Mouse (Mus musculus) liver, embryonic 16.5 days (tissue): ENCODE measurements around the gene Epor. TPM values are rescaled to one million over a fixed set of nuclear protein-coding genes. Genes with fewer than 3 reads are reported as not detected.

Experiments used
- ATAC-seq: fragments of 200-750 bp; cut with Nextera tagmentation; 2 replicates; pipeline ENCODE4 v1.8.0; 2017; ENCODE audit warnings: low read depth, mild to moderate bottlenecking, moderate number of reproducible peaks, moderate library complexity
- H3K27ac ChIP-seq: fragments of 300-500 bp; sonication (generic); 2 replicates; pipeline ENCODE4 v1.5.1; 2014; ENCODE audit warnings: mild to moderate bottlenecking, low read length
- H3K27me3 ChIP-seq: fragments of 300-500 bp; sonication (generic); 2 replicates; pipeline ENCODE4 v1.6.1; 2014; ENCODE audit warnings: low read depth, low read length, mixed read lengths; ENCODE audit not compliant: control insufficient read depth, insufficient read depth
- H3K36me3 ChIP-seq: fragments of 300-500 bp; sonication (generic); 2 replicates; pipeline ENCODE4 v1.6.1; 2014; ENCODE audit warnings: mild to moderate bottlenecking; ENCODE audit not compliant: control insufficient read depth, insufficient read depth
- H3K4me1 ChIP-seq: fragments of 300-500 bp; sonication (generic); 2 replicates; pipeline ENCODE4 v1.6.1; 2014; ENCODE audit warnings: low read depth, low read length, mixed read lengths; ENCODE audit not compliant: control insufficient read depth
- H3K4me2 ChIP-seq: fragments of 300-500 bp; sonication (generic); 2 replicates; pipeline ENCODE4 v1.6.1; 2014; ENCODE audit warnings: low read depth, low read length, mixed read lengths
- H3K4me3 ChIP-seq: fragments of 300-500 bp; sonication (generic); 2 replicates; pipeline ENCODE4 v1.5.1; 2014; ENCODE audit warnings: low read depth, mild to moderate bottlenecking, low read length
- H3K9ac ChIP-seq: fragments of 300-500 bp; sonication (generic); 2 replicates; pipeline ENCODE4 v1.6.1; 2014; ENCODE audit warnings: low read depth, low read length
- H3K9me3 ChIP-seq: fragments of 300-500 bp; sonication (generic); replicated peaks from 2 replicates; pipeline ENCODE4 v1.6.1; 2016; ENCODE audit warnings: low read length; ENCODE audit not compliant: control insufficient read depth
- WGBS: fragments of 180-500 bp; shearing (Covaris S2); extraction: QIAGEN DNeasy Blood & Tissue Kit; methylation state at CpG from one replicate; pipeline ENCODE4 v1.1.7; 2014; ENCODE audit not compliant: insufficient replicate concordance; 5-methylcytosine and 5-hydroxymethylcytosine counted together
- polyA plus RNA-seq: library from polyadenylated mRNA; unstranded; fragments of >200 nt; fragmentation: Nextera tagmentation; extraction: Ambion mirVana; gene quantifications from 2 replicates; pipeline ENCODE4 v1.2.1, GENCODE M21; 2015

Gene Epor
- polyA plus RNA-seq, 1 experiment from 2014 or later, result 115 TPM

GRCm38 (mm10) chr9:21948790-21949189 is 14.5 kb downstream of the Epor start:
- no peaks in the 10 kb centered on the region for H3K36me3 ChIP-seq
- WGBS, result 55% methylated on average over 6 of the region's 6 CpGs
- H3K9ac ChIP-seq, result no peak overlapping the region
- peaks cover 4% of the 10 kb centered on the region; the same call in 1 of the 2 replicates for H3K4me1 ChIP-seq
- H3K27ac ChIP-seq, result no peak overlapping the region
- H3K27me3 ChIP-seq, result peaks cover 2% of the 10 kb centered on the region
- H3K4me3 ChIP-seq, result no peak overlapping the region
- H3K4me2 ChIP-seq, result no peak overlapping the region
- ATAC-seq, result no peak
- H3K9me3 ChIP-seq, result no peaks in the 10 kb centered on the region

GRCm38 (mm10) chr9:21948146-21948545 is 15.2 kb downstream of the Epor start:
- H3K27me3 ChIP-seq, result peaks cover 2% of the 10 kb centered on the region
- H3K4me1 ChIP-seq, result peaks cover 4% of the 10 kb centered on the region; the same call in 1 of the 2 replicates
- no peak overlapping the region for H3K27ac ChIP-seq
- H3K4me3 ChIP-seq, result no peak overlapping the region
- ATAC-seq, result no peak
- no peaks in the 10 kb centered on the region for H3K36me3 ChIP-seq
- H3K9ac ChIP-seq, result no peak overlapping the region
- H3K9me3 ChIP-seq, result no peaks in the 10 kb centered on the region
- H3K4me2 ChIP-seq, result no peak overlapping the region
- WGBS, result 33% methylated on average over 8 of the region's 8 CpGs

GRCm38 (mm10) chr9:21947540-21948130 is 15.7 kb downstream of the Epor start:
- Histone ChIP-seq H3K9me3 (no peaks in the 10 kb centered on the region), H3K4me2 (no peak overlapping the region), H3K27me3 (peaks cover 2% of the 10 kb centered on the region), H3K27ac (no peak overlapping the region), H3K9ac (no peak overlapping the region), H3K36me3 (no peaks in the 10 kb centered on the region), H3K4me3 (no peak overlapping the region), H3K4me1 (peaks cover 4% of the 10 kb centered on the region; the same call in 1 of the 2 replicates)
- no peak for ATAC-seq
- WGBS, result 3% methylated on average over 28 of the region's 28 CpGs

GRCm38 (mm10) chr9:21944267-21944666 is 19.0 kb downstream of the Epor start:
- ATAC-seq, result peak; percentile 50; the same call in 1 of the 2 replicates

GRCm38 (mm10) chr9:21943638-21944037 is 19.7 kb downstream of the Epor start:
- no peaks in the 10 kb centered on the region for H3K36me3 ChIP-seq
- no peaks in the 10 kb centered on the region; the same call in 1 of the 2 replicates for H3K27me3 ChIP-seq
- peaks cover 4% of the 10 kb centered on the region; the same call in 1 of the 2 replicates for H3K4me1 ChIP-seq
- H3K9me3 ChIP-seq, result no peaks in the 10 kb centered on the region
- WGBS, result 52% methylated on average over 12 of the region's 12 CpGs
- no peak overlapping the region for H3K9ac ChIP-seq
- no peak overlapping the region for H3K4me3 ChIP-seq
- no peak overlapping the region for H3K27ac ChIP-seq
- ATAC-seq, result no peak
- no peak overlapping the region for H3K4me2 ChIP-seq

More at GRCm38 (mm10) chr9:21944267-21944666, 19.0 kb downstream of the Epor start:
- Histone ChIP-seq H3K9me3 (no peaks in the 10 kb centered on the region), H3K27ac (no peak overlapping the region), H3K4me1 (peaks cover 4% of the 10 kb centered on the region; the same call in 1 of the 2 replicates), H3K36me3 (no peaks in the 10 kb centered on the region), H3K27me3 (peaks cover 2% of the 10 kb centered on the region), H3K4me2 (no peak overlapping the region), H3K9ac (no peak overlapping the region), H3K4me3 (no peak overlapping the region)
- WGBS, result 18% methylated on average over 23 of the region's 23 CpGs

GRCm38 (mm10) chr9:21943046-21943445 is 20.3 kb downstream of the Epor start:
- H3K27ac ChIP-seq, result no peak overlapping the region

DNA sequence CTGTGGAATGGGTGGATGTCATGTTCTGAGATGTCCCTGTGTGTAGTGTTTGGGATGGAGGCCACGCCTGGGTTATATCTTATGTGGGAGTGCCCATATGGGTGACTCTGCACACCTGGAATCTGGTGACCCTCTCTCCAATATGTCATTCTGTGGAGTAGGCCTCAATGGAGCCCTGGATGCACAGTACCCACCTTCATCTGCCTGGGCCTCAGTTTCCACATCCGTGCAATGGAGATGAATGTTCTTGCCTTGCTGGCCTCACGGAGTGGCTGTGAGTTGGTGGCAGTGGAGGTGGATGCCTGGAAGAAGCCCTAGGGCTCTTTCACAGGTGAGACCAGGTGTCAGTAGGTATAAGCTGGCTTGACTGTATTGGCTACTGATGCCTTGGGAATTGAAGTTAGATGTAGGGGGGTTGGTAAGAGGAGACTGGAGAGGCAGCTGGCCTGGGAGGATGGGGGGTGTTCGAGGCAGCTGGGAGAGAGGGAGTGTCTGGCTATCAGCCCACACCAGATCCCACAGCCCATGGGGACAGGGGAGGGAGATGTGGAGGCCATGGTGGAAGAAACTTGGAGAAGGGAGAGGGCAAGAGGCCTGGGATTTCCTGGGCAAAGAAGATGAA is 25.0 kb downstream of the Epor start:
- no peaks in the 10 kb centered on the region for H3K9me3 ChIP-seq
- H3K4me2 ChIP-seq, result no peak overlapping the region
- H3K4me1 ChIP-seq, result peaks cover 3% of the 10 kb centered on the region
- H3K36me3 ChIP-seq, result no peaks in the 10 kb centered on the region
- ATAC-seq, result no peak
- no peaks in the 10 kb centered on the region for H3K27me3 ChIP-seq
- H3K27ac ChIP-seq, result no peak overlapping the region
- no peak overlapping the region for H3K4me3 ChIP-seq
- WGBS, result 63% methylated on average over 4 of the region's 4 CpGs
- no peak overlapping the region for H3K9ac ChIP-seq

More at GRCm38 (mm10) chr9:21943046-21943445, 20.3 kb downstream of the Epor start:
- WGBS, result 62% methylated on average over 11 of the region's 12 CpGs
- ATAC-seq, result no peak
- Histone ChIP-seq H3K36me3 (no peaks in the 10 kb centered on the region), H3K4me3 (no peak overlapping the region), H3K9ac (no peak overlapping the region), H3K9me3 (no peaks in the 10 kb centered on the region), H3K4me1 (peaks cover 4% of the 10 kb centered on the region; the same call in 1 of the 2 replicates), H3K4me2 (no peak overlapping the region), H3K27me3 (no peaks in the 10 kb centered on the region)

DNA sequence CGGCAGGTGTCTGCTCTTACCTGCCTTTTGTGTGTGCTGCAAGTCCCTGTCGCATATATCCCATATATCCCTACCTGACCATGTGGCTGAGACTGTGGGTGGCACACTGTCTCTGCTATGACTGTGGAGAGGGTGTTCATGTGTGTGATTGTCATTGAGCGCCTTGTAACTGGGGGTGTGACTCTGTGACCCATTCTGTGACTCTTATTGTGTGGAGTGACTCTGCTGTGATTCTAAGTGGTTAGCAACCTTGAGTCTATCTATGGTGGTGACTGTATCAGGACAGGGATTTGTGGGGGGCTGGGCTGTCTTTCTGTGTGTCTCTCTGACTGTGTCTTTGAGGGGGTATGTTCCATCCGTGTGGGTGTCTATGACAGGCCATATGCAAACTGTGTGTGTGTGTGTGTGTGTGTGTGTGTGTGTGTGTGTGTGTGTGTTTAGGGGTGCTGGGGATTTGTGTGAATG is 25.6 kb downstream of the Epor start:
- 72% methylated on average over 4 of the region's 4 CpGs for WGBS
- H3K9ac ChIP-seq, result no peak overlapping the region
- H3K4me1 ChIP-seq, result peaks cover 3% of the 10 kb centered on the region
- no peaks in the 10 kb centered on the region for H3K27me3 ChIP-seq
- H3K9me3 ChIP-seq, result no peaks in the 10 kb centered on the region
- no peak overlapping the region for H3K27ac ChIP-seq
- H3K36me3 ChIP-seq, result no peaks in the 10 kb centered on the region
- no peak for ATAC-seq
- H3K4me3 ChIP-seq, result no peak overlapping the region
- no peak overlapping the region for H3K4me2 ChIP-seq
